Mouse (Mus musculus) fibroblast of lung, adult 2 months (primary cell): ENCODE results near the gene Tmem203.
"Not testable (repeated sequence)": the region's sequence is repeated elsewhere in the genome, so short reads cannot be mapped to it uniquely, and the experiment has no call there.

Experiments
- DNase-seq: peaks from one replicate; pipeline ENCODE4 v3.0.0-alpha.2; 2011; ENCODE audit warnings: low read depth

The Tmem203 gene

DNA sequence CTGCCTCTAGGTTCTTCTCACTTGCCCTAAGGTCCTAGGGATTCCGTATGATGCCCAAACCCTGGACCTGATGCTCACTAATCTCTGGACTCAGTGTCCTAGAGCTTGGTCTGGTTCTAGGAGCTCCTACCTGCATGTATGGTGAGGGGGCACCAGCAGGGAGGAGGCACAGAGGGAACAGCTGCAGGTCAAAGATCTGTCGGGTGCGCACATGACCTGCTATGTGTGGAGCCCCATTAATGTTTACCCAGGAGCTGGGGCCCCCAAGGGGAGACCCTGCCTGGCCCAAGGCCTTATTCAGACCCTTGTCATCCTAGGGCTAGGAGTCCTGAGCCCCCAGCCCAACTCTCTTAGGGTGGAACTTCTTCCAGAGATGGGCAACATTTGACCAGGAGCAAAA is 21.2 kb upstream of the Tmem203 start, which contains the start of gene Slc34a3:
TSS of gene Slc34a3 (minus strand) at position 315 of the 400 bp plus-strand sequence.
- DNase-seq: no peak

DNA sequence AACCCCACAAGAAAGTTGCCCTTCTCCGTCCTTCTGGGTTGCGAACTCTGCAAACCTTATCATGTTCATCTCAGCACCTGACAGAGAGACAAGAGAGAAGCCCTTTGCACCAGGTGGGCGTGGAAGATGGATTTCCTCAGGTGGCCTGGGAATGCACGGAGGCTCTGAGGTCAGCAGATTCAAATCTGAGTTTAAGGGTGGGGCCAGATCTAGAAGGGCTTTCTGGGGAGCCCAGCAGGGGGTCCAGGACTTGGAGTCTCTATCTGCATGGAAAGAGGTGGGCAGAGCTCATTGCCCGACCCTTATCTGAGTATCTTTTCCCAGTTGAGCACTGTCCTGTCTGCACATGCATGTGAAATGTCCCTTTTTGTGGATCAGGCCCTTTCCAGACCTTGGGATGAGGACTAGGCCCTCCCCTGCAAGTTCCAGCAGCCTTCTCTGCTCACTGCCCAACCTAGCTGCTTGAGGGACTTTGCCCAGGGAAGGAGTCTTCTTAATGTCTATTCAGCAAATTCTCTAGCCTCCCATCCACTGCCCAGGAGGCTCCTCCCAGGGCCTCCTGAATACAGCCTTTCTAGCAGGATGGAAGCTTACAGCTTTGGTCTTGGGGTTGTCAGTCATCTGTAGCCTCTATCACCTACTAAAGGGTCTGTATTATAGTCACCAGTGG is 20.6 kb upstream of the Tmem203 start:
- no peak for DNase-seq

DNA sequence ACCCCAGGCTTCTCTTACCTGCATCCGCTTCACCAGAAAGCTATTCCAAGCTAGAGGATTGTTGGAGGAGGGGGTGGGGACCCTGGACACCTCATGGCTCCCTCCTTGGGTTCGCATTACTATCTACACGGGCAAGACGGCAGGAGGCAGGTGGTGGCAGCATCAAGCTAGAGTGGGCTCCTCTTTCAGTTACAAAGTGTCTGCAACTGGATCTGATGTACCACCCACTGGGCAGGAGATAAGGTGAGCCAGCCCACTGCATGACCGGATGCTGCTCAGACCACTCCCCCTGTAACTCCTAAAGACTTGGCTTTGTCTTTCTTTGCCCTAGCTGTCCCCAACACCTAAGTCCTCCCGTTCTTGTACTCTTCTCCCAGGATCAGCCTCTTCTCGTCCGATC is 18.6 kb upstream of the Tmem203 start, which contains the start of gene Rnf224:
TSS of gene Rnf224 (minus strand) at position 174 of the 400 bp plus-strand sequence.
- DNase-seq: no peak

DNA sequence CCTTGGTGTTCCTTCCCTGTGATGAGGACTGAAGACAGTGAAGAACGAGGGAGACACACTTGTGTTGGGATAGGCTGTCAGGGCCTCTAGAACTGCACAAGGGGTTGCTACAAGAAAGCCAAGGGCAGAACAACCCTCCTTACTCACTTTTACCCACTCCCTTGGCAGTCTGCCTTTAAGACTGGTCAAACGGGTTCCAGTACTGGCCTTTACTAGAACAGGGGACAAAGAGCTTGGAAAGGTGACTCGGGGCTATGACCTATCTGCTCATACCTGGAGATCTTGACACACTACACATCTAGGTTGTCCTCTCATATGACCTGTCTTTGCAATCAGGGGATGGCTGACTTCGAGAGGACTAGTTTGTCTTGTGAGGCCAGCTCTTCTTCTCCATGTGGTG is 17.7 kb upstream of the Tmem203 start:
- DNase-seq: no peak

DNA sequence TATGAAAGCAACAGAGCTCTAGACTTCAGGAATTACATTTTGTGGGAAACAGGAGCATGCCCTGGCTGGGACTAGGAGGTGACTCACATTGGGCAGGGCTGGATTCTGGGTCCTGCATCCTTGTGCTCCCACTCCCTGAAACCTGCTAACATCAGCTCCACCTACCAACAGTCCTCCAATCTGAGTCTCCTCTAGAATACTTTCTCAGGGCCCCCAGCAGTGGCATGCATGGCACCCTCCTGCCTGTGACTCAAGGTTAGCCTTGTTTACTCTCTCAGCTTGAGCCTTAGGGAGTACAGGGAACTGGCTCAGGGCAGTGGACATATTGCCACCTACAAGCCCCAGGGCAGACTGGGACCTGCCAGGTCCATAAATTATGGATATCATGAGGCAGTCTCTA is 17.1 kb upstream of the Tmem203 start:
- DNase-seq: no peak

DNA sequence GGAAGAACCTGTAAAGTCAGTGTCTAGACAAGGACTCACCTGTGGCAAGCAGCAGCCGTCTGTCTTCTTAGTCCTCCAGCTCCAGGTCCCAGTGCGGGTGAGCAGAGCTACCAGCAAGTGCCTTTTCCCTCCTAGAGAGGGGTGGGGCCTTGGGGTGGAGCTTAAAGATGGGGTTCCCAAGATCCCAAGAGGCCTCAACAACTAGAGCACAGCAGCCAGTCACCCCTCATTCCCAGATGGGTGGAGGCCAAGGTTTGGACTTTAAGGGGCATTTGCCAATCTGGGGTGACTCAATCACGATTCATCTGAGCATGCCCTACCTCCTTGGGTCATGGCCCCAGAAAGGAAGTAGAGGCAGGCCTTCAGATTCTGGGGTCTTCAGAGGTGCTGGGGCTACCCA is 15.5 kb upstream of the Tmem203 start:
- no peak for DNase-seq

DNA sequence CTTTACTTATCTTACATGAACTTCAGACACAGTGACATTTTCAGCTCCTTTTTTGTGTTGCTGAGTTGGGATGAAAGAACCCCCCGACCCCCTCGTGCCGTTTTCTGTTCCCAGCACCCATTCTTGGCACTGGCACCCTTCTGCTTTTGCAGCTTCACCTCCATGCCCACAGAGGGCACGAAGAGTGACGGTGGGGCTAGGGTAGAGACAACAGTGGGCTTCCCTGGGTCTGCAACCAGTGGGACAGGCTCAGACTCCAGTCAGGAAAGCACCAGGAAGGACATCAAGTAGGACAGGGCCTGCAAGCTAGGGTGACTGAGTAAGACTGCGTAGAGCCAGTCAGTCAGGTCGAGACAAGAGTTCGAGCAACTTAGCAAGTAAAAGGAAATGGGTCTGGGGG is 14.9 kb upstream of the Tmem203 start:
- DNase-seq: no peak

DNA sequence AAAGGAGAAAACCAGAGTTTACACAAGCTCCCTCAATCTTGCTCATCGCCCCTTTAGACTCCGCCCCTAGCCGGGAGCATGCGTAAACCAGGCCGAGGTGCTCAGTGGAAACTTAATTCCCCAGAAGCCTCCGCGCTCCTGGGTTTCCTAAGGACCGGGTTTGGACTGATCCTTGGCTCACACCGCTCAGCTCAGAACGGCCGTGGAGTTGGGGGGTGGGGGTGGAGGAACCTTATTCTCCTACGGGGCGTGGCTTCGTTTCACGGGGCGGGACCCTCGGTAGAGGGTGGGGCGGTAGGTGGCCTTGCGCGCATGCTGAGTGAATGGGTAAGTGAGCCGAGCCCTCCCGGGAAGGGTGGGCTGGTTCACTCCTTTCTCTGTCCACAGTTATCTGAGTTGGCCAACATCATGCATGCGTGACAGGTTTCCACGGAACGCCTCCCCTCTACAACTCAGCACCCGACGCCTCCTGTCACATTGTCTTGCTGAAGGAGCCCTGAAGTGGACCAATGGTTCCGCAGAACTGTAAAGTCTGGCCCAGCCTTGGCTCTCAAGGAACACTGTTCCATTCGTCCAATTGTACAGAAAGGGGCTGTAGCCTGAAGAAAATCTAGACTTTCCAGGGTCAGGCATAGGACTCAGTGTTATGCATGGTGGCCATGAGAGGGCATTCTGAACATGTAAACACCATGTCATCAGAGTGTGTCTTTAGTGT is 14.4 kb upstream of the Tmem203 start:
- no peak for DNase-seq

DNA sequence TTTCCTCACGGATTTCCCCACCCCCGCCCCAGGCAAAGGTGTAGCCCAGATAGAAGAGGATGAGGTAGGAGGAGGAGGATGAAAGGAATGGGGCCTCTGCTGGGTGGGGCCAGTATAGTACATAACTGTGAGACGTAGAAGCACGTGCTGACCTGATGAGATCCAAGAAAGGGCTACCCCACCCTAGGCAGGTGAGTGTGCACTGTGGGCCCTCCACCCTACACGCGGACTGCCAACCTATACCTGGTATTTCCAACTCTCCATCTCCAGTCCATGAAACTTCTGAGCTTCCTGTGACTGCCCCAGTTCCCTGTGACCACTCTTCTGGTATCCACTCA is 13.8 kb upstream of the Tmem203 start:
- DNase-seq: no peak

DNA sequence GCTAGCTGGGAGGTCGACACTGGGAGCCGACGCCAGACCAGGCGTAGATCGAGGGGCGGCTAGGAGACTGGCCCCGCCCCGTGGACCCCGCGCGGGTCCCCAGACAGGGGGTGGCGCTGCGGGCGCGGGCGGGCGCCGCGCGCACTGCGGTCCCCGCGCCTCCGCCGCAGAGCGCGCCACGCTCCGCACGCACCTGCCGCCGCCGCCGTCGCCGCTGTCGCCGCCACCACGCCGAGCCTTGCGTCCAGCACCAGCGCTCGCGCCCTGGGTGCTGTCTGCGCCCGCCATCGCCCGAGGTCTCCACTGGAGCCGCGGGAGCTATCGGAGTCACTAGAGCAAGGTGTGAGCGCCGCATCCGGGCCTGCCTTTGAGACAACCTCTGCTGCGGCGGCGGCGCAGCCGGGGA is 13.1 kb upstream of the Tmem203 start, which contains the start of the genes Rnf208 and Cysrt1:
TSS of gene Rnf208 (plus strand) at position 155 of the 406 bp plus-strand sequence.
TSS of gene Cysrt1 (minus strand) at position 352 of the 406 bp plus-strand sequence.
- no peak for DNase-seq

DNA sequence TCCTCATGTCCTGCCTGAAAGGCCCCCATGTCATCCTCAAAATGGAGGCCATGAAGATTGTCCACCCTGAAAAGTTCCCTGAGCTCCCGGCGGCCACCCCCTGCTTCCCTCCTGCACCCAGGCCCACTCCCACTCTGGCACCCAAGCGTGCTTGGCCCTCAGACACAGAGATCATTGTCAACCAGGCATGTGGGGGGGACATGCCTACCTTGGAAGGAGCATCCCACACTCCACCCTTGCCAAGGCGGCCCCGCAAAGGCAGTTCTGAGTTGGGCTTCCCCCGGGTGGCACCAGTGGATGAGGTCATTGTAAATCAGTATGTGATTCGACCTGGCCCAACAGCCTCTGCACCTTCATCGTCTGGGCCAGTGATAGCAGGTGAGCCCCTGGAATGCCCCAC is 11.9 kb upstream of the Tmem203 start:
- no peak for DNase-seq

DNA sequence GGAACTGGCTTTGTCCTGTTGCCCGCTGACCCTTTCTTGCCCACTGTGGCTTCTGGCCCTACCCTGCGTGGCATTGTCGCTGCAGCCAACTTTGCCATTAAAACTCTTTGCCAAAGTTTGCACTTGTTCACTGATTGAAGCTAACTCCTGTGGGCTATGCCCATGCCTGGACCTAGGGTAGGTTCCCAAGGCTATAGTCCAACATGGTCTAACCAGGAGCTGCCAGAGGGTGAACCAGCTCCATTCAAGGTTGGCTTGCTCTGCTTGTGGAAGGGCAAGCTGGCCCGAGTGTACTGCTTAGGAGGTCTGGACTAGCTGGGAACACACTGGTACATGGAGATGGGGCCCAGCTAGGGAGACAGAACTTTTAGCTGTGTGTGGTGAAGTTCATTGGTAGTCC is 11.1 kb upstream of the Tmem203 start:
- no peak for DNase-seq

DNA sequence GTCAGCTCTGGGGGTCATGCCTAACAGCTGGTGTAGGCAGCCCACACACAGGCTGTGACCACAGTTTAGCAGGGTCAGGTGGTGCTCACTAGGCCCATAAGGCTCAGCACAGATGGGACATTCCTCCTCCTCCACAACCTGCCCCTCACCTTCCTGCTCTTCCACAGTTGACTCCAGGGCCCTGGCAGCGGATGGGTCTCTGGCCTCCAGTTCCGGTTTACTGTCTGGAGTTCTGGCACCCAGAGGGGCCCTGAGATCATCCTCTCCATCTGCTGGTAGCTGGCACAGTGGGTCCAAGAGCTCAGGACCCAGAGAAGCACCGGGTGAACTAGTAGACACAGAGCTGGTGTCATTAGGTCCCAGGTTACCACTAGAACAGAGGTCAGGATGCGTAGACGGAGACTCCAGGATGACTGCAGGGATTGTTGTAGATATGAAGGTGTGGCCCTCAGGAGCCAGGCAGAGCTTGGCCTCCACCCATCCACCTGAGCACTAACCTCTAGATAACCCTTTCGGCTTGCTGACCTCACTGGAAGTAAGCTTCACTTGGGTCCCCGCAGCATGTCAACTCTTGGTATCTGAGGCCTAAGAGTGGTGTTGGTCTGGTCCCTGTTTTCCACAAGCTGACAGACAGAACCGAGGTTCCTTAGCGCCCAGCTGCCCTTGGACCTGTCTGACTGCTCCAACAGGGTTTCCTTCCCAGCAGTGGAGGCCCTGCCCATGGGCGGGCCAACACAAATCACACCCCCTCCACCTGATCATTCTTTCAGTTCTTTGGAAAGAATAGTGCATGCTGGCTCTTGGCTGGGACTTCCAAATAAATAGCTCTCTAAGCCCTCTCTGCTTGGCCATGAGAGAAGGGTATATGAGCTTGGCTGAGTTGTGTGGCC is 8.8 kb upstream of the Tmem203 start, which contains the start of gene AL732309.1:
TSS of gene AL732309.1 (minus strand) at position 681 of the 890 bp plus-strand sequence.
- no peak for DNase-seq

DNA sequence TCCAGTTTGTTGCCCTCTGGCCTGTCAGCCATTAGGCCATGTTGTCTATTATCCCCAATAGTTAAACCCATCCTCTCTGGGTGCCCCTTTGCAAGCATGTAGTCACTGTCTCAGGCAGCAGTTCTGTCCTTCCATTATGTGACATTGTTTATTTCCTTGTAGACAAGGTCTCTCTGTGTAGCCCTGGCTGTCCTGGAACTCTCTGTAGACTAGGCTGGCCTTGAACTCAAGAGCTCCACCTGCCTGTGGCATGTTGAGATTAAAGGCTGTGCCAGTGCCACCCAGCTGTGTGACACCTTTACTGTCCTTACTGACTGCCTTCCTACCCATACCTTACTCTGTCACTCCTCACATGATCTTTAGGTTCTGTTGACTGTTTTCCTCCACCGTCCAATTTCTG is 2.9 kb upstream of the Tmem203 start:
- no peak for DNase-seq

DNA sequence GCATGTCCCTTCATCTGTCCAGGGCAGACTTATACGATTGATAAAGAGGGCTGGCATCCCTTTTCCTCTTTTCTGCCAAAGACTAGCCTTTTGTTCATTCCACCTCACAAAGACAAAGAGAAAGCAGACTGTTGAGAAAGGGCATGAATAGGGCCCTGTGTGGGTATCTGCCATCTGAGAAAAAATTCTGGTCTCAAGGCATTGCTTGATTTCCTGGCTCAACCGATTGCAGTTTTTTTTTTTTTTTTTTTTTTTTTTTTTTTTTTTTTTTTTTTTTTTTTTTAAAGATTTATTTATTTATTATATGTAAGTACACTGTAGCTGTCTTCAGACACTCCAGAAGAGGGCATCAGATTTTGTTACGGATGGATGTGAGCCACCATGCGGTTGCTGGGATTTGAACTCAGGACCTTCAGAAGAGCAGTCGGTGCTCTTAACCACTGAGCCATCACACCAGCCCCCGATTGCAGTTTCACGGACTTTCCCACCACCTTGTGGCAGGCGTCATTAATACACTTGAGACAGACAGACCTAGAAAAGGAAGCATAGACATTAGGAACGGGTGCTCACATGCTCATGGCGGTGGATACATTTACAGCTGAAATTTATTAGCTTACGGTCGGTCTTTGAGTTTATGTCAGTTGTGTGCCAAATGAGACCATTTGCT is 1.3 kb downstream of the Tmem203 start:
- not testable (repeated sequence) for DNase-seq

DNA sequence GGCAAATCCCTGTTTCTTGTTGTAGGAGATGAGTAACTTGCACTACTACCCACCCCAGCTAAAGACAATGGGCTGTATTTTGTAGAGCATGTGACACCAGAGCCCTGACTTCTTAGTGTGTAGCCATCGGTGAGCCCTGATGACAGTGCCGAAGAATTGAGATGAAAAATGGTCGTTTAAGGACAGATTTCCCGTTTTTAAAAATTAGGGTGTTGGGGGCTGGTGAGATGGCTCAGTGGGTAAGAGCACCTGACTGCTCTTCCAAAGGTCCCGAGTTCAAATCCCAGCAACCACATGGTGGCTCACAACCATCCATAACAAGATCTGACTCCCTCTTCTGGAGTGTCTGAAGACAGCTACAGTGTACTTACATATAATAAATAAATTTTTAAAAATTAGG is 2.0 kb downstream of the Tmem203 start:
- DNase-seq: not testable (repeated sequence)

DNA sequence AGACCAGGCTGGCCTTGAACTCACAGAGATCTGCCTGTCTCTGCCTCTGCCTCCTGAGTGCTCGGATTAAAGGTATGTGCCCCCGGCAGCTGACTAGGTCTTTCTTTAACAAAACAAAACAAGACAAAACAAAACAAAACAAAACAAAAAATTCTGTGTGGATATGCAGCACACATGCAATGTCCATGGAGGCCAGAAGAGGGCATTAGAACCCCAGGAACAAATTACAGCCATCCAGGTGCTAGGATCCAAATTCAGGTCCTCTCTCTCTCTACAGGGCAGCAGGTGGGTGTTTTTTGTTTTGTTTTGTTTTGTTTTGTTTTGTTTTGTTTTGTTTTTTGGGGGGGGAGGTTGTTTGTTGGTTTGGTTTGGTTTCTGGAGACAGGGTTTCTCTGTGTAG is 3.6 kb downstream of the Tmem203 start:
- DNase-seq: no peak

DNA sequence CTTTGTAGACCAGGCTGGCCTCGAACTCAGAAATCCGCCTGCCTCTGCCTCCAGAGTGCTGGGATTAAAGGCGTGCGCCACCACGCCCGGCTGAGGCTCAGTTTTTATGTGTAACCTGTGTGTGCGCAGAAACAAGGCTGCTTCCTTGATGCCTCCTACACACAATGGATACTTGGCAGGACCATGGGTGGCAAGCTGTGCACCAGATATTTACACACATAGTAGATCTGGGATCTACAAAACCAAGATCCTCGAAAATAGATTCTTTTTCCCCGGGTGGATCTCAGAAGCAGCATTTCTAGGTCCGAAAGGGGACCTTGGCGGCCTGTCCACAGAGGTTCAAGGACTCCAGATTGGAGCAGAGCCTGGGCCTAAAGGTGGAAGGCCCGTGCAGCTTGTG is 6.6 kb downstream of the Tmem203 start:
- DNase-seq: no peak

DNA sequence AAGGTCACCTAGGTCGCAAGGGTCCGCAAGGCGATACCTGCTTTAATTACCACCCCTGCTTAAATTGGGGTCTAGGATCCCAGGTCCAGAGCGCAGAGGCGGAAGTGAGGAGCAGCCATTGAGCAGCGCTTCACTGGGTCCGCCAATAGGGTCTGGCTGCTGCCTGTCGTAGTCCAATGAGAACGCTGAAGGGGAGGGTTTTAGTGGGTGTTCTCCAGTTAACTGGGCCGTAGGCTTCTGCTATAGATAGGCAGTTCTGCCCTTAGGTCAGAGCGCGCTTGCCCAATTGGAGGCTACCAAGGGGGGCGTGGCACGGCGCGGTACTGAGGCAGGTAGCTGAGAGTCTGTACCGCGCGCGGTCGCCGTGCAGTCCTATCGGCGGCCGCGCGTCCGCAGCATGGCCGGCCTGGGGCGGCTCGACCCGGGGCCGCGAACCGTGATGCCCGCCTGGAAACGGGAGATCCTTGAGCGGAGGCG is 7.1 kb downstream of the Tmem203 start, which contains the start of gene Tprn:
TSS of gene Tprn (plus strand) at position 328 of the 477 bp plus-strand sequence.
- peak; percentile 94 for DNase-seq

DNA sequence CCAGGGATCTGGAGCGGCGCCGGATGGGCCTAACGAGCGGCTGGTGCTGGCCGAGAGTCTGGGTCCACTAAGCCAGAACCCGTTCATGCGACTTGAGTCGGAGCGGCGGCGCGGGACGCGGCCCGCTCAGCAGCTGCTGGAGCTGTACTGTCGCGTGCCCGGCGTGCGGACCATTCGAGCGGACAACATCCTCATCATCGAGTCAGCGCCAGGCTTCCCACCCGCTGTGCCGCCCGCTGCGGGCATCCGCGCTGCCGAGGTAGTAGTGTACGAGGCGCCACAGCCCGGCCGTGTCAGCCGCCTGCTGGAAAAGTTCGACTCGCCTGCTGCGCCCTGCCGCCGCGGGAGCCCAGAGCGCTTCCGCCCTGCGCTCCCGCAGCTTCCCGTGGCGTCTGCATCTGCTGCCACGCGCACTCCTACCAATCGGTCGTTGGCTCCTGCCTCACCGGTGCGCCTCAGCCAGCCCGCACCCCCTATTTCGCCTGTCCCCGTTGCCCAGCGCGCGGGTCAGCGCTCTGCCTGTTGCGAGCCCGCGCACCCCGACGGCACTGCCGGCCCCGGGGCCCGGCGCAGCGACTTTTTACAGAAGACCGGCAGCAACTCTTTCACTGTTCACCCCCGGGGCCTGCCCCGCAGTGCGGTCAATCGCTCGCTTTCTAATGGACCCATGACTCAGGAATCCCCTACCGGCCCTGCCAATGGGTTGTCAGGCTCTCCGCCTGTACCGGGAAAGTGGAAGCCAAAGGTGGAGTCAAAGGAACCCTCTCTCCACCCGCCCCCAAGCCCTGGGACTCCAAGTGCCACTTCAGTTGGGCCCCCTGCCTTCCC is 7.8 kb downstream of the Tmem203 start:
- DNase-seq: no peak
